Mouse (Mus musculus) retina, adult 2 months (tissue): ENCODE measurements around the gene Nfe2.

Source experiments
- DNase-seq: peaks from one replicate; pipeline ENCODE4 v3.0.0-alpha.2; 2012; ENCODE audit warnings: low read depth, low spot score

Gene Nfe2

DNA sequence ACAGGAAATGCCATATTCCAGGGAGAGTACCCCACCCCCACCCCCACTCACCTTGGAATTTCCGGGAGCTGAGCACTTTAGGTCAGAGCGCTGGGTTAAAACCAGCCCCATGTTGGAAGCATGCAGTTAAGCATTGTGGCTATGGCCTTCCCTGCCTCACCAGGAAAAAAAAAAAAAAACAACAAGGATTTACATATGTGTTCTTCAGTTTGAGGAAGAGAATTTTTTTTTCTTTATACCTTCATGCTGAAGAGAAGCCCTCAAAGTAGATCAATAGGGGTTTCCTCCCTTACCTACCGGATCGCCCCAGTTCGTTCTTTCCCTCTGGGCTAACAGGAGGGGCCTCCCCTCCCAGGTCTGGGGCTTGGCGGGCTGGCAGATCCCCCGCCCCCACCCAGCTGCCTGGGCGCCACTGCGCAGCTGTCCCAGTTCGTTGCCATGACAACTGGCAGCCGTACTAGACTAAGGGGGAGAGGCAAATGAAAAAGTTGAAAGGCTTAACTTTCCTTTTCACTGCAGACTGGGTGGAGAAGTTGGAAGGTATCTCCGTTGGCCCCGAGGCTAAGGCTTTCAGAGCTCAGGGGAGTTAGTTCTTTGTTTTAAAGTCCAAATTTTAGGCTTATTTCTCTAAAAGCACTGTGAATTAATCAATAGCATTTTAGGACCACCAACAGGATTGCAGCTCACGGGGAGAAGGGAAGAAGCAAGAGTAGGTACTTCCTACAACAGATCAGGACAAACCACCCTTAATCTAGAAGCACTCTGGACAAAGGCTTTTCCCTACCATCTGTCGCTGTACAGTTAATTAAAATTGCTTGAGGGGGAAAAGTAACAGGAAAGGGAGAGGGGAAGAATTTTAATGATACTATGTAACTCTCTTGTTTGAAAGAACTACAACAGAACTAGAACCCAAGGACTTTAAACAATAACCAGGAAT, 43.0 kb downstream of the Nfe2 start:
- DNase-seq, result peak; percentile 49

DNA sequence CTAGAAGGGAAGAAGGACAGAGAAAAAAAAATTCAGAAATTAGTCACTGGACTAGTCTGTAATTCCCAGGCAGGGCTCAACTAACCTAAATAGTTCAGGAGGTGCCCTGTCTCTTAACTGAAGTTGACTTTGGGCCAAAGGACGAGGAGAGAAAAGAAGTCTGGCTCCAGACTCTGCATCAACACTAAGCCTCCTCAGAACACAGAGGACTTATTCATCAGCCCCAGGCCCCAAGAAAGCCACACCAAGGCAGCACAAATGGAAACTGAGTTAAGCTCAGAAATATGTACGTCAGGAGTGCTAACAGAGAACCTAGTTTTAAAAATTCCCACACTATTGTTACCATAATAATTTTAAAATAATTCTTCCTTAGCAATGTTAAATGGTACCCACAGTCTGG, 44.1 kb downstream of the Nfe2 start:
- no peak for DNase-seq

GRCm38 (mm10) chr15:103205156-103205555, 53.0 kb downstream of the Nfe2 start:
- DNase-seq, result no peak

- no peak for DNase-seq
Observed at GRCm38 (mm10) chr15:103202088-103202793, 56.0 kb downstream of the Nfe2 start.
